Mouse (Mus musculus) olfactory bulb, adult 2 months (tissue): ENCODE results near the gene C1qtnf1. TPM values are rescaled to one million over a fixed set of nuclear protein-coding genes. Genes with fewer than 3 reads are reported as not detected.

Experiments
- H3K27ac ChIP-seq: fragments of 200-500 bp; 2 replicates; pipeline ENCODE4 v1.5.1; 2012; ENCODE audit warnings: low read depth, low read length; ENCODE audit not compliant: insufficient read depth
- H3K4me1 ChIP-seq: fragments of 200-500 bp; 2 replicates; pipeline ENCODE4 v1.6.1; 2012; ENCODE audit warnings: low read length; ENCODE audit not compliant: control insufficient read depth, insufficient read depth
- H3K4me3 ChIP-seq: fragments of 200-500 bp; 2 replicates; pipeline ENCODE4 v1.5.1; 2012; ENCODE audit warnings: mild to moderate bottlenecking, low read depth, low read length, moderate library complexity; ENCODE audit not compliant: insufficient read depth
- CTCF ChIP-seq: fragments of 200-500 bp; IDR thresholded peaks from 2 replicates; pipeline ENCODE4 v1.5.1; 2012; ENCODE audit warnings: low read depth, mild to moderate bottlenecking, low read length, moderate library complexity; ENCODE audit not compliant: insufficient read depth
- POLR2A ChIP-seq: fragments of 200-500 bp; IDR thresholded peaks from 2 replicates; pipeline ENCODE4 v1.6.1; 2012; ENCODE audit warnings: mild to moderate bottlenecking, low read depth, low read length, moderate library complexity; ENCODE audit not compliant: insufficient read depth
- WGBS: fragments of 180-500 bp; shearing (Covaris S2); methylation state at CpG from one replicate; pipeline ENCODE4 v1.1.7; 2018; 5-methylcytosine and 5-hydroxymethylcytosine counted together
- polyA plus RNA-seq: library from polyadenylated mRNA; stranded (reverse); fragments of >200 nt; gene quantifications from 2 replicates; pipeline ENCODE4 v1.2.4, GENCODE M21; 2012; ENCODE audit warnings: low replicate concordance; ENCODE audit not compliant: missing spikeins, insufficient read depth, insufficient read length

C1qtnf1 gene
- polyA plus RNA-seq, 1 experiment, result not detected

DNA sequence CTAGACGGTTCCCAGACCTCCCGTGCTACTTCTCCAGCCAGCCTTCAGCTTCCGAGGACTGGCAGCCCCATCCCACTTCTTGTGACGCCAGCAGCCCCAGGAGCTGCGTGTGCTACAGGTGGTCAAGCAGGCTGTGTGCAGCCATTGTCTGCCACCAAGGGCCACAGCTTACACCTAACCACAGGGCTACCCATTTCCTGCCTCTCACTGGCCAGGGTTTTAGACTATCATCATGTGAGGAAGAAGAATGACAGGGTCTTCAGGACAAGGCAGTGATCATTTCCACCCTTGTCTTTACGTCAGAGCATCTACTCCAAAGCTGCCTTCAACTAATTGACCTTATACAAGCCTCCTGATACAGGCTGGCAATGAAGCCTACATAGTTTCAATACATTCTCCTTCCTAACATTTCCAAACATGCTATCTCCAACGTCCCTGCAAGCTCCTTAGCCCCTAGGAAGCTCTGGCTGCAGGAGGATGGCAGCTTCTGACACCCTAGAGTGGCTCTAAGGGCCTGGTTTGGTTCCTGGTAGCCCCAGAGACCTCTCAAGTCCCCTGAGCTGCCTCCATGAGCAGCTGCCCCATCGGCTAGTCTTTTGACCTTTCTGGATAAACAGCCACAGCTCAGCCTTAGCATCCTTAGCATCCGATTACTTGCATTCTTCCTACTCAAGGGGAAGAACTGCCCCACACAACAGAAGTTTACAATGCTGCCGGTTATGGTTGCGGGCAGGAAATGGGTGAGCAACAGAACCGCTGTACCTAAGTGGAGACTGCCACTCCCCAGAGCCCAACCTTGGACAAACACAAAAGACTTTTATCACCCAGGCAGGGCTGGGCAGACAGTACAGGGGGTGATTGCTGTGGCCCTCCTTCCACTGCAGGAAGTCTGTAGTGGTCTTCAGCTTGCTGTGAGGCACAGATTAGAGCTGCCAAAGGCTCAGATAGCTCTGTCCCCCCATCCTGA, 18.6 kb upstream of the C1qtnf1 start:
- 86% methylated on average over 12 of the region's 12 CpGs for WGBS
- TF ChIP-seq POLR2A (no peak), CTCF (no peak)
- H3K4me1 ChIP-seq, result peaks cover 8% of the 10 kb centered on the region
- no peak overlapping the region for H3K27ac ChIP-seq
- no peak overlapping the region for H3K4me3 ChIP-seq

DNA sequence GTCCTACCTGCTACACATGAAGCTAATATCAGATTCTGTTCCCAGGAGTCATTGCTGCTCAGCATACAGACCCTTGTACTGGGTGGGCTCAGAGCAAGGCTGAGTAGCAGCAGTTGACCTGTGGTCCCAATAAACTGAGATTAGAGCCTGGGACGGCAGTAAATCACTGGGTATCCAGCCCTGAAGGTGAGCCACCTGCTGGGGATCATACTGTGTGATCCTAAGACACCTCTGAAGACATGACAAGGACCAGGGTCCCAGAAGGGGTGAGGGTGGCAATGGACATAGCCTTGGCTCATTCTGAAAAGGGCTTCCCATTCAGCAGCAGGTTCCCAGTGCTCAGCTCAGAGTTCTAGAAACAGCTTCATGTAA, 17.9 kb upstream of the C1qtnf1 start:
- TF ChIP-seq CTCF (no peak), POLR2A (no peak)
- WGBS, result 87% methylated on average over 1 of the region's 1 CpGs
- Histone ChIP-seq H3K4me3 (no peak overlapping the region), H3K4me1 (peaks cover 8% of the 10 kb centered on the region), H3K27ac (no peak overlapping the region)

DNA sequence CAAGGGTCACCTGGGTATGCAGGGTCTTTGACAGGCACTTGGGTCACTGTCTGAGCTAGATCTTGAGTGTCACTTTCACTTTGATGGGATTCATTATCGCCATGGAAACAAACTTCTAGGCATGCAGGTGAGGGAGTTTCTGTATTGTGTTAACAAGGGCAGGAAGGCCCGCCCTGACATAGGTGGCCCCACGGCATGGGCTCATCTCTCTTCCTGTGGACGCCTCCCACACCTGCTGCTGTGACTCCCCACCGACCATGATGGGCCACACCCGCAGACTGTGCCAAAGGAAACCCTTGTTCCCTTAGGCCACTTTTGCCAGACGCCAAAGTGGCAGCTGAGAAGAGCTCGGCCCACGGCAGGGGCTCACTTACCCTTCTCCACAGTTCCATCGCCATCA, 17.5 kb upstream of the C1qtnf1 start:
- peaks cover 9% of the 10 kb centered on the region for H3K4me1 ChIP-seq
- TF ChIP-seq CTCF (no peak), POLR2A (no peak)
- no peak overlapping the region for H3K27ac ChIP-seq
- no peak overlapping the region for H3K4me3 ChIP-seq
- 89% methylated on average over 10 of the region's 10 CpGs for WGBS

DNA sequence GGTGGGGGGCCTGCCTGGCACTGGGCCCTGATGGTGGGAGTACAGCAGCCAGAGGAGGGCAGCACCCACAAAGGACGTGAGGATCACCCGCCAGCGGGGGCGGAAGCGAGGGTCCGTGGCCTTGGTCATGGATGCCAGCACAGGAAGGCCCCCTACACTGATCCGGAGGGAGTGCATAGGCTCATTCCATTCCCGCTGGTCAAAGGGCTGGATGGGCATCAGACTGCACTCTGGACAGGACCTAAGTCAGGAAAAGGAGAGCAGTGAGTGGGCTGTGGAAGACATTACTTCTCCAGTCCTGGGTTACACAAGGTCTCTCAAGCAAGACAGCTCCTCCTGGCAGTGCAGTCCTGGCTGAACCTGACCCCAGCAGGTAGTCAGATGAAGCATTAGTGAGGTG, 16.7 kb upstream of the C1qtnf1 start:
- 80% methylated on average over 8 of the region's 8 CpGs for WGBS
- no peak overlapping the region for H3K4me3 ChIP-seq
- TF ChIP-seq CTCF, result no peak
- TF ChIP-seq POLR2A, result no peak
- H3K4me1 ChIP-seq, result peaks cover 17% of the 10 kb centered on the region
- no peak overlapping the region for H3K27ac ChIP-seq

DNA sequence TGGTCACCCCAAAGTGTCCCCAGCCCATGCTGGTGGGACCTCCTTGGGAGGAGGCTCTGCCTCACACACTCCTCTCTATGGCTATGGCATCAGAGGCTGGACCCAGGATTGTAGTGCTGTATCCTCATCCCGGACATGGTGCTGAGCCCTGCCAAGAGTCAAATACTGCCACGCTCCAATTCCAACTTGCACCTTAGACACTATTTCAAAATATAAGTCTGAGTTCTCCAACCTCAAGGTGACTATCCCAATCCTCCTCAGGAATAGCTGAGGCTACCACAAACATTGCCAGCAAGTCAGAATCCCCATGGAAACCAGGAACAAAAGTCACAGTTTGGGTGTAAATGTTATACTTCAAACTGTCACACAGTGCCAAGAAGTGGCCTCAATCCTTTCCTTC, 15.4 kb upstream of the C1qtnf1 start:
- 69% methylated on average over 2 of the region's 2 CpGs for WGBS
- Histone ChIP-seq H3K4me3 (no peak overlapping the region), H3K4me1 (peaks cover 29% of the 10 kb centered on the region), H3K27ac (no peak overlapping the region)
- no peak for TF ChIP-seq POLR2A
- TF ChIP-seq CTCF, result no peak

DNA sequence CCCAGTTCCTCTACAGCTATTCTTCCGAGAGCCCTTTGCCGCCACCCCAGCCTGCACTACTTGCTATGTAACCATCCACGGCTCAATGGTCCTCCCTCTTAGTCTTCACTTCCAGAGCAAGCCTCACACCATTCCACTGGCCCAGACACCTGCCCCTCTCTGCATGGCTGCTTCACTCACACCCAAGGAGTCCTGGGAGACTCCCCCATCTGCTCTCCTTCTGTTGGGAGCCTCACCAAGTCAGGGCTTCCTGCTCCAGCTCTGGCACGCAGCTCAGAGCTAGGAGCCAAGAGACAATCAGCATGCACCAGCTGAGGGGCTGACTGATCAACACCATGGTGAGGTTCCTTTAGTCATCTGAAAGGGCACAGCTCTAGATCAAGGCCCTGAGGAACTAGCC, 14.9 kb upstream of the C1qtnf1 start:
- no peak overlapping the region for H3K27ac ChIP-seq
- peaks cover 33% of the 10 kb centered on the region for H3K4me1 ChIP-seq
- WGBS, result 62% methylated on average over 4 of the region's 4 CpGs
- TF ChIP-seq CTCF (no peak), POLR2A (no peak)
- no peak overlapping the region for H3K4me3 ChIP-seq

GRCm38 (mm10) chr11:118414270-118414669, 13.7 kb upstream of the C1qtnf1 start:
- WGBS, result 93% methylated on average over 5 of the region's 5 CpGs
- TF ChIP-seq POLR2A (no peak), CTCF (no peak)

GRCm38 (mm10) chr11:118415630-118416029, 12.4 kb upstream of the C1qtnf1 start:
- no peak overlapping the region for H3K4me3 ChIP-seq
- no peak overlapping the region for H3K27ac ChIP-seq
- peaks cover 39% of the 10 kb centered on the region for H3K4me1 ChIP-seq
- no peak for TF ChIP-seq CTCF
- no peak for TF ChIP-seq POLR2A
- WGBS, result 79% methylated on average over 6 of the region's 6 CpGs

More at GRCm38 (mm10) chr11:118414270-118414669, 13.7 kb upstream of the C1qtnf1 start:
- Histone ChIP-seq H3K27ac (no peak overlapping the region), H3K4me3 (no peak overlapping the region), H3K4me1 (peaks cover 37% of the 10 kb centered on the region)

GRCm38 (mm10) chr11:118416046-118416445, 12.0 kb upstream of the C1qtnf1 start:
- H3K27ac ChIP-seq, result no peak overlapping the region
- H3K4me3 ChIP-seq, result no peak overlapping the region
- TF ChIP-seq POLR2A (no peak), CTCF (no peak)
- 46% methylated on average over 7 of the region's 7 CpGs for WGBS
- peaks cover 39% of the 10 kb centered on the region for H3K4me1 ChIP-seq

DNA sequence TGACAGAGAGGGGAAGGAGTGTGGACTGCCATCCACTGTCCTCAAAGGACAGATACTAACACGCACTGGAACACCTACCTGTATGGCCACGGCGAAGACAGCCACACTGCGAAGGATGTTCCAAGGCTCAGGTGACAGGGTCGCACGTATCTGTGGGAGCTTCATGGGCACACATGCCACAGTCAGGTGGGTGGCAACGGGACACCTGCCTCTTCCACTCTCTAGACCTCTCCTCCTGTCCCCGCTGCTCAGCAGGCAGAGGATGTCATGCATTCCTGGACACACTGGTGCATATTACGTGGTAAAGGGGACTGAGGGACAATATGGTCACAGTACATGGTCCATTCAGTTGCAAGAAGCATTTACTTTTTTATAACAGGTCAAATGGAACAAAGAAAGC, 10.5 kb upstream of the C1qtnf1 start:
- Histone ChIP-seq H3K4me3 (no peak overlapping the region), H3K27ac (no peak overlapping the region), H3K4me1 (peaks cover 39% of the 10 kb centered on the region)
- WGBS, result 92% methylated on average over 9 of the region's 9 CpGs
- no peak for TF ChIP-seq CTCF
- TF ChIP-seq POLR2A, result no peak
